Mouse (Mus musculus) lung, postnatal 25 days (tissue): Measurements from ENCODE around the gene Ap3m1.
A peak's percentile ranks its signal among the peaks of the same experiment; 100 is the strongest.

ENCODE experiments used
- DNase-seq: peaks from one replicate; pipeline ENCODE4 v3.0.0; 2022; ENCODE audit warnings: low spot score

Ap3m1 gene

GRCm38 (mm10) chr14:21013800-21014334, 38.4 kb downstream of the Ap3m1 start:
- DNase-seq = no peak

GRCm38 (mm10) chr14:20999617-21000016, 52.7 kb downstream of the Ap3m1 start:
- no peak for DNase-seq

GRCm38 (mm10) chr14:20997548-20997947, 54.8 kb downstream of the Ap3m1 start:
- DNase-seq = no peak

GRCm38 (mm10) chr14:20996361-20996760, 55.9 kb downstream of the Ap3m1 start:
- DNase-seq = no peak

- DNase-seq = no peak
Measured at GRCm38 (mm10) chr14:20995497-20995896, 56.8 kb downstream of the Ap3m1 start.

GRCm38 (mm10) chr14:20994475-20994874, 57.8 kb downstream of the Ap3m1 start:
- peak; percentile 27 for DNase-seq

GRCm38 (mm10) chr14:20993067-20993691, 59.1 kb downstream of the Ap3m1 start:
- peak; percentile 66 for DNase-seq

GRCm38 (mm10) chr14:20991492-20991891, 60.8 kb downstream of the Ap3m1 start:
- no peak for DNase-seq

GRCm38 (mm10) chr14:20985482-20985881, 66.8 kb downstream of the Ap3m1 start:
- DNase-seq = no peak

- peak; percentile 81 for DNase-seq
Measured at GRCm38 (mm10) chr14:20983832-20984231, 68.5 kb downstream of the Ap3m1 start.
